Mouse (Mus musculus): ENCODE measurements around the gene Madcam1. TPM values are rescaled to one million over a fixed set of nuclear protein-coding genes. Genes with fewer than 3 reads are reported as not detected.

The Madcam1 gene
- polyA plus RNA-seq, 1 experiment from 2014 or later: 16.9 TPM

DNA sequence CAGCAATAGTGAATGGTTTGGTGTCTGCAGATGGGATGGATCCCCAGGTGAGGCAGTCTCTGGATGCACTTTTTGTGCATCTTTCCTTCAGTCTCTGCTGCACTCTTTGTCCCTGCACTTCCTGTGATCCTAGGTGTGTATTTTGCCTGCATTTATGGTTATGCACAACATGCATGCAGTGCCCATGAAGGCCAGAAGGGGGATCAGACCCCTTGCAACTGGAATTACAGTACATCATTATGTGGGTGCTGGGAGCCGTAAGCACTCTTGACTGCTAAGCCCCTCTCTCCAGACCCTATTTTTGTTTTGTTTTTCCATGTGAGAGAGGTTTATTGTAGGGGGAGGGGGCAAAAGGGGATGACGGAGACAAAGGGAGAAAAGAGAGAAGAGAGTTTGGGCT, 4.1 kb upstream of the Madcam1 start:
- Histone ChIP-seq H3K9me3 (ENCODE audit: control insufficient read depth) (no peaks in the 10 kb centered on the region), H3K4me1 (replicated peaks; ENCODE audit: control insufficient read depth, insufficient read depth, low read length) (no peaks in the 10 kb centered on the region), H3K27me3 (replicated peaks; ENCODE audit: control insufficient read depth, insufficient read depth, low read length) (no peaks in the 10 kb centered on the region), H3K36me3 (ENCODE audit: control insufficient read depth, insufficient read depth) (no peaks in the 10 kb centered on the region), H3K4me3 (ENCODE audit: low read depth, low read length) (no peak overlapping the region), H3K4me2 (replicated peaks; ENCODE audit: low read depth) (no peak overlapping the region), H3K9ac (ENCODE audit: low read depth, low read length) (no peak overlapping the region), H3K27ac (ENCODE audit: low read depth, low read length) (no peak overlapping the region)
- peak; percentile 62 for TF ChIP-seq CTCF (IDR thresholded peaks at IDR 0.05; ENCODE audit: low read depth)
- WGBS: 82% methylated on average over 2 of the region's 2 CpGs
- no peak for ATAC-seq

- WGBS: 34% methylated on average over 3 of the region's 3 CpGs
- no peak for ATAC-seq
- TF ChIP-seq CTCF (IDR thresholded peaks at IDR 0.05; ENCODE audit: low read depth): no peak
- Histone ChIP-seq H3K27ac (ENCODE audit: low read depth, low read length) (no peak overlapping the region), H3K9me3 (ENCODE audit: control insufficient read depth) (no peaks in the 10 kb centered on the region), H3K4me1 (replicated peaks; ENCODE audit: control insufficient read depth, insufficient read depth, low read length) (no peaks in the 10 kb centered on the region), H3K27me3 (replicated peaks; ENCODE audit: control insufficient read depth, insufficient read depth, low read length) (no peaks in the 10 kb centered on the region), H3K4me2 (replicated peaks; ENCODE audit: low read depth) (no peak overlapping the region), H3K36me3 (ENCODE audit: control insufficient read depth, insufficient read depth) (no peaks in the 10 kb centered on the region), H3K9ac (ENCODE audit: low read depth, low read length) (no peak overlapping the region), H3K4me3 (ENCODE audit: low read depth, low read length) (no peak overlapping the region)
These were observed 2.5 kb upstream of the Madcam1 start for GRCm38 (mm10) chr10:79661861-79662260.

DNA sequence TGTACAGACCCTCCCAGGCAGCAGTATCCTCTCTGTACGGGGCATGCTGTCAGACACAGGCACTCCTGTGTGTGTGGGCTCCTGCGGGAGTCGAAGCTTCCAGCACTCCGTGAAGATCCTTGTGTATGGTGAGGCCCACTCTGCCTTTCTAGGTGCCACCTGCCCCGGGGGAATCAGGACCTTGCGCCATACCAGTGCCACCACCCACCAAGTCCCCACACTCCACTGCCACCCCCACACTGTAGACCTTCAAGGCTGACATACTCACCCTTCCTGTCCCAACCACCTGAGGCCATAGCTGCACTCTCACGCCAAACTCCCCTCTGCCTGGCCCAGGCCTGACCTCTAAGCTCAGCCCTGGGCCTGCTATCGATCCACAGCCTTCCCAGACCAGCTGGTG, 692 bp downstream of the Madcam1 start:
- Histone ChIP-seq H3K4me3 (ENCODE audit: low read depth, low read length) (no peak overlapping the region), H3K9ac (ENCODE audit: low read depth, low read length) (no peak overlapping the region), H3K4me2 (replicated peaks; ENCODE audit: low read depth) (no peak overlapping the region), H3K27me3 (replicated peaks; ENCODE audit: control insufficient read depth, insufficient read depth, low read length) (no peaks in the 10 kb centered on the region), H3K27ac (ENCODE audit: low read depth, low read length) (no peak overlapping the region), H3K36me3 (ENCODE audit: control insufficient read depth, insufficient read depth) (no peaks in the 10 kb centered on the region), H3K4me1 (replicated peaks; ENCODE audit: control insufficient read depth, insufficient read depth, low read length) (peaks cover 1% of the 10 kb centered on the region; the same call in 1 of the 2 replicates), H3K9me3 (ENCODE audit: control insufficient read depth) (no peaks in the 10 kb centered on the region)
- whole genome bisulfite sequencing: 86% methylated on average over 8 of the region's 8 CpGs
- no peak for TF ChIP-seq CTCF (IDR thresholded peaks at IDR 0.05; ENCODE audit: low read depth)
- ATAC-seq: no peak

DNA sequence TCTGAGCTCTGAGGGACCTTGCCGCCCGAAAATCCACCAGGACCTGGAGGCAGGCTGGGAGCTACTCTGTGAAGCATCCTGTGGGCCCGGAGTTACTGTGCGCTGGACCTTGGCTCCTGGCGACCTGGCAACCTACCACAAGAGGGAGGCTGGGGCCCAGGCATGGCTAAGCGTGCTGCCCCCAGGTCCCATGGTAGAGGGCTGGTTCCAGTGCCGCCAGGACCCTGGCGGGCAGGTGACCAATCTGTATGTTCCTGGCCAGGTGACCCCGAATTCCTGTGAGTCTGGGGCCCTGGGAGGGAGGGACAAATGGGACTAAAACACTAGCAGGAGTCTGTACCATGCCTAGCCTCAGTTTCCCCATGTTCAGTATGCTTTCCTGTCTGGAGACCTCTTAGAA, 2.1 kb downstream of the Madcam1 start:
- H3K4me2 ChIP-seq (replicated peaks; ENCODE audit: low read depth): no peak overlapping the region
- WGBS: 68% methylated on average over 9 of the region's 9 CpGs

GRCm38 (mm10) chr10:79668076-79668475, 3.7 kb downstream of the Madcam1 start:
- WGBS: 81% methylated on average over 5 of the region's 5 CpGs
- TF ChIP-seq CTCF (IDR thresholded peaks at IDR 0.05; ENCODE audit: low read depth): no peak
- no peak overlapping the region for H3K27ac ChIP-seq (ENCODE audit: low read depth, low read length)

More for the DNA sequence above, 2.1 kb downstream of the Madcam1 start:
- Histone ChIP-seq H3K4me1 (replicated peaks; ENCODE audit: control insufficient read depth, insufficient read depth, low read length) (peaks cover 7% of the 10 kb centered on the region; the same call in 1 of the 2 replicates), H3K27me3 (replicated peaks; ENCODE audit: control insufficient read depth, insufficient read depth, low read length) (no peaks in the 10 kb centered on the region), H3K4me3 (ENCODE audit: low read depth, low read length) (no peak overlapping the region), H3K36me3 (ENCODE audit: control insufficient read depth, insufficient read depth) (no peaks in the 10 kb centered on the region), H3K9ac (ENCODE audit: low read depth, low read length) (no peak overlapping the region), H3K27ac (ENCODE audit: low read depth, low read length) (no peak overlapping the region), H3K9me3 (ENCODE audit: control insufficient read depth) (no peaks in the 10 kb centered on the region)
- ATAC-seq: no peak
- no peak for TF ChIP-seq CTCF (IDR thresholded peaks at IDR 0.05; ENCODE audit: low read depth)

DNA sequence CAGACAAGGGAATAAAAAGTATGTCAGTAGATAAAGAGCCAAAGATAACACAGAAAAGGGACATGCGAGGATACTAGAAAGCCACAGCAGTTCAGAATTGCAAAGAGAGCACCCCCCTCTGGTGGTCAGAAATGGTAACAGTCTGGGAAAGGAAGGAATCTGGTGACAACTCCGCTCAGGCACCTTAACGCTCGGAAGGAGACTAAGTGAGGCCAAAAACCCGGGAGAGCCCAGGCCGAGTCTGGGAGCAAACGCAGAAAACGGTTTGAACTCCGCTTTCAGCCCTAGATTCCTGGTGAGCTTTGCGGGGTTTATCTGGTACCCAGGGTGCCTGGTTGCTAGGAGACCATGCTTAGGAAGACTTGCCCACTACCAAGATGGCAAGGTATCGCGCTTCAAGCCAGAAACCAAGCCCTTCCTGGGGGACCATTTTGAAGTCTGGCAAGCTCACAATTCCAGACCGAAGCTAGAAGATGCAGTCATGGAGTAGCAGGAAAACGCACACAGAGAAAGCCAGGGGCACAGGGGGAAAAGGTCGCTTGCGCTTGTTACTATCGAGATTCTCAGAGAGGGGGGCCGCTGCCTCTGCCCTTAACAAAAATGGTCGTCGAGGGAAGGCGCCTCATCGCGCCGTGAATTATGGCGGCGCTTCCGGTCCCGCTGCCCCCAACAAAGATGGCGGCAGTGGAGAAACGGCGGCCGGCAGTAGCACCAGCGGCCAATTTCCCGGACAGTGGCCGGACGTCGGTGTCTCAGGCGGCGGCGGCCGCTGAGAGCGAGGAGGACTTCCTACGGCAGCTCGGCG, 4.6 kb downstream of the Madcam1 start, which contains the start of gene Tpgs1:
Tpgs1 (plus strand) TSS at position 599 of the 805 bp plus-strand sequence.
- Histone ChIP-seq H3K9ac (ENCODE audit: low read depth, low read length) (peak within 1 kb of the TSS; percentile 59), H3K27me3 (replicated peaks; ENCODE audit: control insufficient read depth, insufficient read depth, low read length) (no peaks in the 10 kb centered on the region), H3K36me3 (ENCODE audit: control insufficient read depth, insufficient read depth) (no peaks in the 10 kb centered on the region), H3K9me3 (ENCODE audit: control insufficient read depth) (no peaks in the 10 kb centered on the region), H3K4me3 (ENCODE audit: low read depth, low read length) (peak within 1 kb of the TSS; percentile 98), H3K4me1 (replicated peaks; ENCODE audit: control insufficient read depth, insufficient read depth, low read length) (peaks cover 7% of the 10 kb centered on the region; the same call in 1 of the 2 replicates), H3K27ac (ENCODE audit: low read depth, low read length) (peak within 1 kb of the TSS; percentile 87), H3K4me2 (replicated peaks; ENCODE audit: low read depth) (peak within 1 kb of the TSS; percentile 77)
- under 1% methylated on average over 45 of the region's 45 CpGs for WGBS
- ATAC-seq: peak; percentile 80
- TF ChIP-seq CTCF (IDR thresholded peaks at IDR 0.05; ENCODE audit: low read depth): peak; percentile 93

More at GRCm38 (mm10) chr10:79668076-79668475, 3.7 kb downstream of the Madcam1 start:
- Histone ChIP-seq H3K9me3 (ENCODE audit: control insufficient read depth) (no peaks in the 10 kb centered on the region), H3K36me3 (ENCODE audit: control insufficient read depth, insufficient read depth) (no peaks in the 10 kb centered on the region), H3K4me2 (replicated peaks; ENCODE audit: low read depth) (no peak overlapping the region), H3K4me3 (ENCODE audit: low read depth, low read length) (no peak overlapping the region), H3K9ac (ENCODE audit: low read depth, low read length) (no peak overlapping the region), H3K27me3 (replicated peaks; ENCODE audit: control insufficient read depth, insufficient read depth, low read length) (no peaks in the 10 kb centered on the region), H3K4me1 (replicated peaks; ENCODE audit: control insufficient read depth, insufficient read depth, low read length) (peaks cover 7% of the 10 kb centered on the region; the same call in 1 of the 2 replicates)
- ATAC-seq: no peak

Data from intestine, postnatal 0 days (tissue).